In genomic region chr15:77756081-77756480, GRCm38 (mm10) we compare ENCODE assay signal across 21 mouse cellular contexts. TPM values are rescaled to one million over a fixed set of nuclear protein-coding genes. Genes with fewer than 3 reads are reported as not detected.
DNase-seq lines count a peak whose midpoint lies in the region; ATAC-seq lines count a peak whose summit lies in the region.
"Had no signal": no experiment of that assay in that cellular context is flagged by ENCODE, and none has a peak within 500 bp of the region (broad histone marks: within the 10 kb centered on the region; RNA-seq: fewer than 3 reads in every experiment).

No protein-coding gene starts in this region.

- H3K9me3 ChIP-seq in liver, embryonic 15.5 days (replicated peaks): no peaks in the 10 kb centered on the region
- no peaks in the 10 kb centered on the region for H3K9me3 ChIP-seq in midbrain, embryonic 14.5 days (ENCODE audit: control insufficient read depth, low read length)
- H3K9me3 ChIP-seq: forebrain, embryonic 10.5 days; heart, embryonic 15.5 days; limb, embryonic 12.5 days; megakaryocyte, embryonic 14.5 days; midbrain, embryonic 15.5 days; neural tube, embryonic 13.5 days had no signal

- H3K9ac ChIP-seq in liver, embryonic 15.5 days: peak overlapping the region; percentile 63
- no peak overlapping the region for H3K9ac ChIP-seq in midbrain, embryonic 14.5 days (replicated peaks; ENCODE audit: low read length)
- H3K9ac ChIP-seq: forebrain, postnatal 0 days; heart, embryonic 15.5 days; hindbrain, embryonic 14.5 days; limb, embryonic 12.5 days; midbrain, embryonic 15.5 days; neural tube, embryonic 13.5 days had no signal

- DNase-seq in cerebellum, adult 9-10 months: peak; percentile 4
- DNase-seq in cerebellum, postnatal 10 days: no peak
- DNase-seq in spleen, postnatal 4 days (ENCODE audit: low spot score in 2 of 2): peak; percentile 31 to 70
- DNase-seq in spleen, postnatal 14 days (ENCODE audit: low spot score in 2 of 2): no peak
- no peak for DNase-seq in midbrain, embryonic 14.5 days
- DNase-seq in thymus, postnatal 10 days (ENCODE audit: low spot score in 2 of 2): no peak
- DNase-seq: adrenal gland, adult 8-10 months; gastrocnemius, postnatal 25 days; lung, adult 2 months had no signal

- peaks cover 48% of the 10 kb centered on the region for H3K36me3 ChIP-seq in liver, embryonic 15.5 days (replicated peaks)
- peaks cover 4% of the 10 kb centered on the region; the same call in 1 of the 2 replicates for H3K36me3 ChIP-seq in midbrain, embryonic 14.5 days (ENCODE audit: control insufficient read depth, insufficient read depth, low read length)
- H3K36me3 ChIP-seq: midbrain, embryonic 15.5 days had no signal

- no peaks in the 10 kb centered on the region for H3K27me3 ChIP-seq in liver, embryonic 15.5 days
- H3K27me3 ChIP-seq in midbrain, embryonic 14.5 days (ENCODE audit: control insufficient read depth, insufficient read depth, low read length): no peaks in the 10 kb centered on the region
- H3K27me3 ChIP-seq: heart, embryonic 15.5 days; midbrain, embryonic 15.5 days; neural tube, embryonic 13.5 days had no signal

- H3K4me1 ChIP-seq in liver, embryonic 15.5 days (replicated peaks): peaks cover 53% of the 10 kb centered on the region
- no peaks in the 10 kb centered on the region for H3K4me1 ChIP-seq in midbrain, embryonic 14.5 days (ENCODE audit: control insufficient read depth, insufficient read depth, low read length)
- H3K4me1 ChIP-seq: heart, embryonic 15.5 days; midbrain, embryonic 15.5 days; neural tube, embryonic 13.5 days had no signal

- H3K4me2 ChIP-seq in liver, embryonic 15.5 days: peak overlapping the region; percentile 78
- H3K4me2 ChIP-seq in midbrain, embryonic 14.5 days (ENCODE audit: low read length): no peak overlapping the region
- H3K4me2 ChIP-seq: heart, embryonic 15.5 days; hindbrain, embryonic 14.5 days; midbrain, embryonic 15.5 days; neural tube, embryonic 13.5 days had no signal

- peak overlapping the region; percentile 94 for H3K27ac ChIP-seq in liver, embryonic 15.5 days (replicated peaks)
- no peak overlapping the region for H3K27ac ChIP-seq in midbrain, embryonic 14.5 days (replicated peaks; ENCODE audit: low read depth, low read length)
- H3K27ac ChIP-seq: forebrain, embryonic 10.5 days; heart, embryonic 15.5 days; hindbrain, embryonic 14.5 days; limb, embryonic 12.5 days; midbrain, embryonic 15.5 days; neural tube, embryonic 13.5 days had no signal

- WGBS in liver, embryonic 15.5 days (ENCODE audit: insufficient replicate concordance): 51% methylated on average over 2 of the region's 2 CpGs
- WGBS in midbrain, embryonic 14.5 days: 61% methylated on average over 2 of the region's 2 CpGs

- ATAC-seq in liver, embryonic 15.5 days (ENCODE audit: insufficient read depth): peak; percentile 17; the same call in 1 of the 2 replicates
- no peak for ATAC-seq in midbrain, embryonic 14.5 days (ENCODE audit: low FRiP score, low TSS enrichment)
- ATAC-seq: forebrain, postnatal 0 days; midbrain, embryonic 15.5 days had no signal

- peak overlapping the region; percentile 65 for H3K4me3 ChIP-seq in liver, embryonic 15.5 days (replicated peaks)
- no peak overlapping the region for H3K4me3 ChIP-seq in midbrain, embryonic 14.5 days (replicated peaks; ENCODE audit: low read depth, low read length)
- H3K4me3 ChIP-seq: forebrain, embryonic 10.5 days; heart, embryonic 15.5 days; limb, embryonic 12.5 days; midbrain, embryonic 15.5 days; neural tube, embryonic 13.5 days had no signal

RNA-seq across cellular contexts. Expression of gene Apol8, which starts 0.7 kb away (rescaled TPM):
- 27.0 and 28.5 TPM in 2 replicates for polyA plus RNA-seq in liver, embryonic 15.5 days (2015; fragmentation: Nextera tagmentation; extraction: Ambion mirVana)
- 0.11 TPM in 2 replicates for polyA plus RNA-seq in midbrain, embryonic 14.5 days (2014; fragmentation: Nextera tagmentation; extraction: Ambion mirVana)
- polyA plus RNA-seq: activated CD4-positive, CD25-positive, alpha-beta regulatory T cell, adult 4 months; embryonic facial prominence, embryonic 14.5 days; heart, embryonic 15.5 days; hindbrain, embryonic 14.5 days; lung, adult 2 months; neural tube, embryonic 13.5 days had no signal

RNA-seq across cellular contexts. Expression of gene Apol9b, which starts 27.2 kb away (rescaled TPM):
- polyA plus RNA-seq in liver, embryonic 15.5 days (2015; fragmentation: Nextera tagmentation; extraction: Ambion mirVana): 0.12 TPM in 1 of 2 replicates, not detected in the other
- not detected in 2 replicates for polyA plus RNA-seq in midbrain, embryonic 14.5 days (2014; fragmentation: Nextera tagmentation; extraction: Ambion mirVana)
- polyA plus RNA-seq: embryonic facial prominence, embryonic 14.5 days; forebrain, embryonic 10.5 days; limb, embryonic 12.5 days; midbrain, embryonic 15.5 days; testis, adult 2 months had no signal

RNA-seq across cellular contexts. Expression of gene Apol7e, which starts 57.4 kb away (rescaled TPM):
- polyA plus RNA-seq in liver, embryonic 15.5 days (2015; fragmentation: Nextera tagmentation; extraction: Ambion mirVana): 0.03 TPM in 1 of 2 replicates, not detected in the other
- polyA plus RNA-seq in midbrain, embryonic 14.5 days (2014; fragmentation: Nextera tagmentation; extraction: Ambion mirVana): not detected in 2 replicates
- polyA plus RNA-seq: embryonic facial prominence, embryonic 14.5 days; forebrain, embryonic 10.5 days; forebrain, postnatal 0 days; hindbrain, embryonic 14.5 days; limb, embryonic 12.5 days; midbrain, embryonic 15.5 days; testis, adult 2 months had no signal

Comparison
In these comparisons a context has a peak if more than half of its experiments do, and no peak if none do; other contexts are left out.
1. DNase-seq: peak in cerebellum, adult 9-10 months (single experiment) and spleen, postnatal 4 days (2 of 2); none in cerebellum, postnatal 10 days (0 of 2), spleen, postnatal 14 days (0 of 2), midbrain, embryonic 14.5 days (single experiment) and thymus, postnatal 10 days (0 of 2).
2. RNA of gene Apol8, which starts 0.7 kb away (polyA plus RNA-seq): 27.0 to 28.5 TPM in liver, embryonic 15.5 days; 0.11 TPM in midbrain, embryonic 14.5 days; every median in the first group is over 10 times any median in the second.